18 mouse cellular contexts compared by ENCODE assay signal in genomic region chr13:109706141-109706540, GRCm38 (mm10).
"Had no signal": no experiment of that assay in that cellular context is flagged by ENCODE, and none has a peak within 500 bp of the region (broad histone marks: within the 10 kb centered on the region; RNA-seq: fewer than 3 reads in every experiment).

No protein-coding gene starts in this region.

- H3K27ac ChIP-seq: midbrain, embryonic 10.5 days; neural tube, embryonic 13.5 days; neural tube, embryonic 15.5 days had no signal

- H3K4me3 ChIP-seq: midbrain, embryonic 10.5 days; myocyte; neural tube, embryonic 13.5 days; neural tube, embryonic 15.5 days had no signal

- ATAC-seq: midbrain, embryonic 16.5 days had no signal

- H3K36me3 ChIP-seq: midbrain, embryonic 10.5 days; neural tube, embryonic 13.5 days; neural tube, embryonic 15.5 days had no signal

- DNase-seq: lung, adult 18-20 months; lung, embryonic 14.5 days; lung, postnatal 10 days; lung, postnatal 4 days; midbrain, embryonic 14.5 days; retina, postnatal 1 day; right cerebral cortex, adult 18-20 months; right cerebral cortex, postnatal 25 days; right cerebral cortex, postnatal 4 days; spleen, adult 18-20 months; thymus, adult 18-20 months; thymus, postnatal 14 days; thymus, postnatal 36 days had no signal

- H3K27me3 ChIP-seq: neural tube, embryonic 13.5 days; neural tube, embryonic 15.5 days had no signal

- H3K9ac ChIP-seq: lung, embryonic 14.5 days; neural tube, embryonic 13.5 days; neural tube, embryonic 15.5 days had no signal

- H3K4me1 ChIP-seq: neural tube, embryonic 13.5 days had no signal

- H3K4me2 ChIP-seq: lung, embryonic 14.5 days; neural tube, embryonic 13.5 days; neural tube, embryonic 15.5 days had no signal

- H3K9me3 ChIP-seq: midbrain, embryonic 10.5 days; neural tube, embryonic 13.5 days; neural tube, embryonic 15.5 days had no signal
